Mouse (Mus musculus): ENCODE data around the gene Odc1. TPM values are rescaled to one million over a fixed set of nuclear protein-coding genes. Genes with fewer than 3 reads are reported as not detected.

Gene Odc1
- polyA plus RNA-seq, 1 experiment from 2014 or later, result 167 TPM

GRCm38 (mm10) chr12:17588906-17589612, 44.5 kb downstream of the Odc1 start:
- Histone ChIP-seq H3K9me3 (replicated peaks) (peaks cover 4% of the 10 kb centered on the region; the same call in 1 of the 2 replicates), H3K27ac (ENCODE audit: poor library complexity, severe bottlenecking) (no peak overlapping the region), H3K9ac (no peak overlapping the region), H3K4me3 (no peak overlapping the region), H3K27me3 (replicated peaks) (no peaks in the 10 kb centered on the region), H3K36me3 (no peaks in the 10 kb centered on the region), H3K4me2 (no peak overlapping the region), H3K4me1 (replicated peaks) (no peaks in the 10 kb centered on the region)
- 81% methylated on average over 7 of the region's 7 CpGs for WGBS
- ATAC-seq (ENCODE audit: insufficient number of reproducible peaks, low FRiP score), result no peak

GRCm38 (mm10) chr12:17591249-17591648, 46.7 kb downstream of the Odc1 start:
- H3K4me1 ChIP-seq (replicated peaks), result no peaks in the 10 kb centered on the region
- no peak overlapping the region for H3K9ac ChIP-seq
- no peak overlapping the region for H3K4me2 ChIP-seq
- H3K27me3 ChIP-seq (replicated peaks), result no peaks in the 10 kb centered on the region
- WGBS, result 65% methylated on average over 4 of the region's 4 CpGs
- ATAC-seq (ENCODE audit: insufficient number of reproducible peaks, low FRiP score), result no peak
- no peak overlapping the region for H3K4me3 ChIP-seq
- no peak overlapping the region for H3K27ac ChIP-seq (ENCODE audit: poor library complexity, severe bottlenecking)
- no peaks in the 10 kb centered on the region for H3K36me3 ChIP-seq
- H3K9me3 ChIP-seq (replicated peaks), result no peaks in the 10 kb centered on the region

- WGBS, result 77% methylated on average over 2 of the region's 2 CpGs
- H3K9ac ChIP-seq, result no peak overlapping the region
Measured at GRCm38 (mm10) chr12:17593956-17594355, 49.4 kb downstream of the Odc1 start.

GRCm38 (mm10) chr12:17594701-17595100, 50.1 kb downstream of the Odc1 start:
- Histone ChIP-seq H3K9me3 (replicated peaks) (no peaks in the 10 kb centered on the region), H3K36me3 (no peaks in the 10 kb centered on the region), H3K4me1 (replicated peaks) (no peaks in the 10 kb centered on the region), H3K9ac (no peak overlapping the region), H3K27ac (ENCODE audit: poor library complexity, severe bottlenecking) (no peak overlapping the region), H3K4me2 (no peak overlapping the region), H3K4me3 (no peak overlapping the region), H3K27me3 (replicated peaks) (0 out of 2 replicates have a peak, but pooled peaks cover 3% of the 10 kb centered on the region)
- no peak for ATAC-seq (ENCODE audit: insufficient number of reproducible peaks, low FRiP score)
- WGBS, result 76% methylated on average over 4 of the region's 4 CpGs

More at GRCm38 (mm10) chr12:17593956-17594355, 49.4 kb downstream of the Odc1 start:
- H3K4me3 ChIP-seq, result no peak overlapping the region
- H3K27ac ChIP-seq (ENCODE audit: poor library complexity, severe bottlenecking), result no peak overlapping the region
- no peaks in the 10 kb centered on the region for H3K9me3 ChIP-seq (replicated peaks)
- H3K36me3 ChIP-seq, result no peaks in the 10 kb centered on the region
- H3K27me3 ChIP-seq (replicated peaks), result 0 out of 2 replicates have a peak, but pooled peaks cover 3% of the 10 kb centered on the region
- no peak for ATAC-seq (ENCODE audit: insufficient number of reproducible peaks, low FRiP score)
- H3K4me2 ChIP-seq, result no peak overlapping the region
- H3K4me1 ChIP-seq (replicated peaks), result no peaks in the 10 kb centered on the region

GRCm38 (mm10) chr12:17595166-17595565, 50.6 kb downstream of the Odc1 start:
- WGBS, result 73% methylated on average over 1 of the region's 1 CpGs
- Histone ChIP-seq H3K27me3 (replicated peaks) (0 out of 2 replicates have a peak, but pooled peaks cover 3% of the 10 kb centered on the region), H3K9me3 (replicated peaks) (no peaks in the 10 kb centered on the region), H3K4me1 (replicated peaks) (no peaks in the 10 kb centered on the region), H3K9ac (no peak overlapping the region), H3K4me2 (no peak overlapping the region), H3K27ac (ENCODE audit: poor library complexity, severe bottlenecking) (no peak overlapping the region), H3K36me3 (no peaks in the 10 kb centered on the region), H3K4me3 (no peak overlapping the region)
- no peak for ATAC-seq (ENCODE audit: insufficient number of reproducible peaks, low FRiP score)

Other genes starting within 250 kb of the Odc1 start
- gene Atp6v1c2, start 215.4 kb upstream of the Odc1 start, polyA plus RNA-seq (2016; fragmentation: Nextera tagmentation; extraction: Ambion mirVana), result 0.22 TPM in 2 replicates
- 16.6 and 18.3 TPM in 2 replicates for gene Nol10, start 196.3 kb upstream of the Odc1 start, polyA plus RNA-seq (2016; fragmentation: Nextera tagmentation; extraction: Ambion mirVana)
- 19.9 and 22.1 TPM in 2 replicates for gene Hpcal1, start 146.1 kb downstream of the Odc1 start, polyA plus RNA-seq (2016; fragmentation: Nextera tagmentation; extraction: Ambion mirVana)